In genomic region chr14:55940070-55940800, GRCm38 (mm10) we compare ENCODE assay signal across 17 mouse cellular contexts. TPM values are rescaled to one million over a fixed set of nuclear protein-coding genes. Genes with fewer than 3 reads are reported as not detected.
A peak's percentile ranks its signal among the peaks of the same experiment; 100 is the strongest.
DNase-seq lines count a peak whose midpoint lies in the region; ATAC-seq and TF ChIP-seq lines count a peak whose summit lies in the region.
"Had no signal": no experiment of that assay in that cellular context is flagged by ENCODE, and none has a peak within 500 bp of the region (broad histone marks: within the 10 kb centered on the region; RNA-seq: fewer than 3 reads in every experiment).

No protein-coding gene starts in this region.

- H3K36me3 ChIP-seq in liver, embryonic 14.5 days (replicated peaks; ENCODE audit: control insufficient read depth, insufficient read depth, low read depth) = no peaks in the 10 kb centered on the region
- H3K36me3 ChIP-seq in liver, embryonic 12.5 days = no peaks in the 10 kb centered on the region
- no peaks in the 10 kb centered on the region for H3K36me3 ChIP-seq in embryonic facial prominence, embryonic 11.5 days (replicated peaks; ENCODE audit: control insufficient read depth, insufficient read depth, low read depth, low read length)

- H3K27ac ChIP-seq in liver, embryonic 14.5 days = no peak overlapping the region
- H3K27ac ChIP-seq in liver, embryonic 12.5 days = no peak overlapping the region
- H3K27ac ChIP-seq in embryonic facial prominence, embryonic 11.5 days (replicated peaks; ENCODE audit: low read depth, low read length) = no peak overlapping the region

- H3K9ac ChIP-seq in liver, embryonic 14.5 days (replicated peaks) = no peak overlapping the region
- H3K9ac ChIP-seq in liver, embryonic 12.5 days = no peak overlapping the region
- H3K9ac ChIP-seq in embryonic facial prominence, embryonic 11.5 days (replicated peaks; ENCODE audit: low read length) = no peak overlapping the region

- no peaks in the 10 kb centered on the region for H3K27me3 ChIP-seq in liver, embryonic 14.5 days (ENCODE audit: control insufficient read depth, insufficient read depth, low read length)
- H3K27me3 ChIP-seq in liver, embryonic 12.5 days (replicated peaks) = peaks cover 4% of the 10 kb centered on the region; the same call in 1 of the 2 replicates
- no peaks in the 10 kb centered on the region for H3K27me3 ChIP-seq in embryonic facial prominence, embryonic 11.5 days (ENCODE audit: control insufficient read depth, insufficient read depth, low read length)

- TF ChIP-seq EP300 in liver, embryonic 14.5 days (IDR thresholded peaks at IDR 0.05; ENCODE audit: low read depth) = no peak

- no peak overlapping the region for H3K4me3 ChIP-seq in liver, embryonic 14.5 days (ENCODE audit: insufficient read depth in 1 of 2, low read depth in 2 of 2, low read length in 2 of 2)
- H3K4me3 ChIP-seq in liver, embryonic 12.5 days = no peak overlapping the region
- no peak overlapping the region for H3K4me3 ChIP-seq in embryonic facial prominence, embryonic 11.5 days (ENCODE audit: low read depth, low read length)

- H3K4me2 ChIP-seq in liver, embryonic 14.5 days (ENCODE audit: low read depth) = no peak overlapping the region
- H3K4me2 ChIP-seq in liver, embryonic 12.5 days = no peak overlapping the region
- H3K4me2 ChIP-seq in embryonic facial prominence, embryonic 11.5 days (ENCODE audit: low read depth, low read length) = no peak overlapping the region

- no peak for ATAC-seq in liver, embryonic 14.5 days (ENCODE audit: insufficient read depth)
- ATAC-seq in liver, embryonic 12.5 days = no peak
- no peak for ATAC-seq in embryonic facial prominence, embryonic 11.5 days (replicated peaks; ENCODE audit: insufficient number of reproducible peaks, low FRiP score, low TSS enrichment, low read depth)

- DNase-seq in embryo, embryonic 10 days (ENCODE audit: low spot score) = peak; percentile 43
- DNase-seq in embryo, embryonic 9.5 days (ENCODE audit: extremely low spot score) = no peak
- DNase-seq in liver, embryonic 14.5 days (ENCODE audit: low read depth in 3 of 3, low spot score in 3 of 3) = no peak
- DNase-seq in ZHBTc4 (ENCODE audit: low read depth, low spot score) = peak; percentile 18
- peak; percentile 30 for DNase-seq in embryonic facial prominence, embryonic 11.5 days (ENCODE audit: low spot score)
- no peak for DNase-seq in right cerebral cortex, postnatal 4 days
- no peak for DNase-seq in heart, adult 8-10 months (ENCODE audit: low spot score)
- DNase-seq: adrenal gland, adult 2 months; lung, postnatal 10 days; spleen, adult 18-20 months; thymus, adult 18-20 months had no signal

- TF ChIP-seq CTCF in liver, embryonic 14.5 days (IDR thresholded peaks at IDR 0.05; ENCODE audit: low read depth) = peak; percentile 16; the same call in 1 of the 2 replicates

- peaks cover 0 to 3% of the 10 kb centered on the region in 2 experiments; a peak in 2 of 4 replicates for H3K4me1 ChIP-seq in liver, embryonic 14.5 days (replicated peaks; ENCODE audit: control insufficient read depth in 2 of 2, insufficient read depth in 2 of 2, low read length in 1 of 2)
- H3K4me1 ChIP-seq in liver, embryonic 12.5 days = peaks cover 5% of the 10 kb centered on the region; the same call in 1 of the 2 replicates
- H3K4me1 ChIP-seq in embryonic facial prominence, embryonic 11.5 days (ENCODE audit: control insufficient read depth, insufficient read depth, low read length) = no peaks in the 10 kb centered on the region

- H3K9me3 ChIP-seq in liver, embryonic 14.5 days (ENCODE audit: control insufficient read depth, low read length) = no peaks in the 10 kb centered on the region
- no peaks in the 10 kb centered on the region for H3K9me3 ChIP-seq in liver, embryonic 12.5 days (replicated peaks)
- H3K9me3 ChIP-seq in embryonic facial prominence, embryonic 11.5 days (replicated peaks; ENCODE audit: control insufficient read depth, low read length) = no peaks in the 10 kb centered on the region

- 39% methylated on average over 7 of the region's 7 CpGs for WGBS in liver, embryonic 14.5 days (ENCODE audit: insufficient replicate concordance)
- 40% methylated on average over 7 of the region's 7 CpGs for WGBS in liver, embryonic 12.5 days (ENCODE audit: insufficient replicate concordance)
- WGBS in embryonic facial prominence, embryonic 11.5 days = 54% methylated on average over 7 of the region's 7 CpGs

RNA-seq across cellular contexts. Expression of gene Cma1, which starts 4.2 kb away (rescaled TPM):
- polyA plus RNA-seq in liver, embryonic 14.5 days (2012; rRNA removed) = 0.12 and 0.13 TPM in 2 replicates
- 0.15 and 0.25 TPM in 2 replicates for polyA plus RNA-seq in liver, embryonic 14.5 days (2014; fragmentation: Nextera tagmentation; extraction: Ambion mirVana)
- polyA plus RNA-seq in liver, embryonic 12.5 days (2016; fragmentation: Nextera tagmentation; extraction: Ambion mirVana) = not detected in 2 replicates
- polyA plus RNA-seq in embryonic facial prominence, embryonic 11.5 days (2014; fragmentation: Nextera tagmentation; extraction: Ambion mirVana) = not detected in 2 replicates
- total RNA-seq in heart, adult 8-10 months (2022) = 1 to 10 TPM in 2 of 4 experiments, under 1 TPM in 2; 0.57 to 1.2 (median 0.99) TPM
- polyA plus RNA-seq: limb, embryonic 11.5 days had no signal

RNA-seq across cellular contexts. Expression of gene Cma2, which starts 10.5 kb away (rescaled TPM):
- not detected in 2 replicates for polyA plus RNA-seq in liver, embryonic 14.5 days (2012; rRNA removed)
- polyA plus RNA-seq in liver, embryonic 14.5 days (2014; fragmentation: Nextera tagmentation; extraction: Ambion mirVana) = not detected in 2 replicates
- not detected in 2 replicates for polyA plus RNA-seq in liver, embryonic 12.5 days (2016; fragmentation: Nextera tagmentation; extraction: Ambion mirVana)
- not detected in 2 replicates for polyA plus RNA-seq in embryonic facial prominence, embryonic 11.5 days (2014; fragmentation: Nextera tagmentation; extraction: Ambion mirVana)
- not detected for total RNA-seq in heart, adult 8-10 months (2022)
- polyA plus RNA-seq: adrenal gland, adult 2 months; gonadal fat pad, adult 2 months; heart, postnatal 0 days; intestine, embryonic 14.5 days; large intestine, adult 2 months; limb, embryonic 11.5 days had no signal

RNA-seq across cellular contexts. Expression of gene Sdr39u1, which starts 40.1 kb away (rescaled TPM):
- 6.1 and 6.7 TPM in 2 replicates for polyA plus RNA-seq in liver, embryonic 14.5 days (2012; rRNA removed)
- 11.8 and 12.0 TPM in 2 replicates for polyA plus RNA-seq in liver, embryonic 14.5 days (2014; fragmentation: Nextera tagmentation; extraction: Ambion mirVana)
- 14.0 and 15.3 TPM in 2 replicates for polyA plus RNA-seq in liver, embryonic 12.5 days (2016; fragmentation: Nextera tagmentation; extraction: Ambion mirVana)
- polyA plus RNA-seq in embryonic facial prominence, embryonic 11.5 days (2014; fragmentation: Nextera tagmentation; extraction: Ambion mirVana) = 55.7 and 59.4 TPM in 2 replicates
- total RNA-seq in heart, adult 8-10 months (2022) = 100 to 1,000 TPM; 120 to 148 (median 130) TPM

RNA-seq across cellular contexts. Expression of gene Khnyn, which starts 55.5 kb away (rescaled TPM):
- polyA plus RNA-seq in liver, embryonic 14.5 days (2012; rRNA removed) = 5.8 and 7.5 TPM in 2 replicates
- 2.4 and 2.8 TPM in 2 replicates for polyA plus RNA-seq in liver, embryonic 14.5 days (2014; fragmentation: Nextera tagmentation; extraction: Ambion mirVana)
- 12.8 and 13.0 TPM in 2 replicates for polyA plus RNA-seq in liver, embryonic 12.5 days (2016; fragmentation: Nextera tagmentation; extraction: Ambion mirVana)
- polyA plus RNA-seq in embryonic facial prominence, embryonic 11.5 days (2014; fragmentation: Nextera tagmentation; extraction: Ambion mirVana) = 10.4 and 11.9 TPM in 2 replicates
- total RNA-seq in heart, adult 8-10 months (2022) = 10 to 100 TPM in 2 of 4 experiments, 1 to 10 TPM in 2; 8.1 to 11.7 (median 10.3) TPM

RNA-seq across cellular contexts. Expression of gene Cbln3, which starts 56.0 kb away (rescaled TPM):
- 0.15 and 0.16 TPM in 2 replicates for polyA plus RNA-seq in liver, embryonic 14.5 days (2012; rRNA removed)
- polyA plus RNA-seq in liver, embryonic 14.5 days (2014; fragmentation: Nextera tagmentation; extraction: Ambion mirVana) = 0.06 and 0.15 TPM in 2 replicates
- 0.25 TPM in 2 replicates for polyA plus RNA-seq in liver, embryonic 12.5 days (2016; fragmentation: Nextera tagmentation; extraction: Ambion mirVana)
- 0.07 and 0.17 TPM in 2 replicates for polyA plus RNA-seq in embryonic facial prominence, embryonic 11.5 days (2014; fragmentation: Nextera tagmentation; extraction: Ambion mirVana)
- total RNA-seq in heart, adult 8-10 months (2022) = under 1 TPM in 1 of 4 experiments, not detected in 3; 0.06 TPM

Comparison
In these comparisons a context has a peak if more than half of its experiments do, and no peak if none do; other contexts are left out.
1. DNase-seq: peak in embryo, embryonic 10 days (single experiment), ZHBTc4 (single experiment) and embryonic facial prominence, embryonic 11.5 days (single experiment); none in embryo, embryonic 9.5 days (single experiment), liver, embryonic 14.5 days (0 of 3), right cerebral cortex, postnatal 4 days (single experiment) and heart, adult 8-10 months (single experiment).